Mouse (Mus musculus): Measurements from ENCODE around the gene Fam219b. TPM values are rescaled to one million over a fixed set of nuclear protein-coding genes. Genes with fewer than 3 reads are reported as not detected.
A peak's percentile ranks its signal among the peaks of the same experiment; 100 is the strongest.

The Fam219b gene
- total RNA-seq (2021) = 10 to 100 TPM; 25.2 to 26.3 TPM
- long read RNA-seq, experiment 1, transcript Fam219b-202 (5 exons, 3,017 nt) = major isoform, 21 of 44 reads
- long read RNA-seq, experiment 1, transcript Fam219b-201 (4 exons, 3,001 nt) = minor isoform, 16 of 44 reads
- long read RNA-seq, experiment 1, partial matches to known transcripts = 0 of 44 reads
- long read RNA-seq, experiment 1, other reads (novel, unspliced or antisense) = 7 of 44 reads
- long read RNA-seq, experiment 2, transcript Fam219b-201 (4 exons, 3,001 nt) = major isoform, 9 of 17 reads
- long read RNA-seq, experiment 2, transcript Fam219b-202 (5 exons, 3,017 nt) = minor isoform, 5 of 17 reads
- long read RNA-seq, experiment 2, partial matches to known transcripts = 1 of 17 reads
- long read RNA-seq, experiment 2, other reads (novel, unspliced or antisense) = 2 of 17 reads

GRCm38 (mm10) chr9:57537044-57537727 lies at the start of gene Fam219b:
Fam219b (plus strand) TSS chr9:57537528.
- peak; percentile 95 for DNase-seq

GRCm38 (mm10) chr9:57487807-57488206 lies 49.5 kb upstream of the Fam219b start:
- DNase-seq = no peak

GRCm38 (mm10) chr9:57493532-57493931 lies 43.8 kb upstream of the Fam219b start:
- no peak for DNase-seq

GRCm38 (mm10) chr9:57494970-57495369 lies 42.4 kb upstream of the Fam219b start:
- no peak for DNase-seq

GRCm38 (mm10) chr9:57497236-57497635 lies 40.1 kb upstream of the Fam219b start:
- DNase-seq = no peak

- DNase-seq = no peak
Observed at GRCm38 (mm10) chr9:57498536-57498935, 38.8 kb upstream of the Fam219b start.

GRCm38 (mm10) chr9:57501452-57501851 lies 35.9 kb upstream of the Fam219b start:
- no peak for DNase-seq

GRCm38 (mm10) chr9:57501861-57502260 lies 35.5 kb upstream of the Fam219b start:
- no peak for DNase-seq

- peak; percentile 23 to 43 for DNase-seq
Observed at GRCm38 (mm10) chr9:57502911-57503621, 34.3 kb upstream of the Fam219b start.

GRCm38 (mm10) chr9:57503622-57504380 lies 33.5 kb upstream of the Fam219b start, which contains the start of gene Rpp25:
Rpp25 (plus strand) TSS chr9:57504026.
- peak; percentile 85 to 87 for DNase-seq

- DNase-seq = peak; percentile 69 to 71
Observed at GRCm38 (mm10) chr9:57504381-57504700, 33.0 kb upstream of the Fam219b start.

- no peak for DNase-seq
Observed at GRCm38 (mm10) chr9:57504891-57505290, 32.4 kb upstream of the Fam219b start.

- peak; percentile 81 to 86 for DNase-seq
Observed at GRCm38 (mm10) chr9:57505700-57506099, 31.6 kb upstream of the Fam219b start.

- DNase-seq = no peak
Observed at GRCm38 (mm10) chr9:57510577-57510976, 26.8 kb upstream of the Fam219b start.

- peak; percentile 48 to 73 for DNase-seq
Observed at GRCm38 (mm10) chr9:57517113-57517512, 20.2 kb upstream of the Fam219b start.

GRCm38 (mm10) chr9:57520375-57521055 lies 16.8 kb upstream of the Fam219b start:
- DNase-seq = no peak

- peak; percentile 94 to 97 for DNase-seq
Observed at GRCm38 (mm10) chr9:57521056-57521911, 16.0 kb upstream of the Fam219b start, which contains the start of gene Cox5a. Cox5a (plus strand) TSS chr9:57521274.

- DNase-seq = no peak
Observed at GRCm38 (mm10) chr9:57522114-57522860, 15.0 kb upstream of the Fam219b start.

GRCm38 (mm10) chr9:57522861-57523246 lies 14.5 kb upstream of the Fam219b start:
- no peak for DNase-seq

- DNase-seq = no peak
Observed at GRCm38 (mm10) chr9:57523754-57524153, 13.6 kb upstream of the Fam219b start.

Data from adrenal gland, postnatal 36 days (tissue).